ENCODE assay signal across 23 mouse cellular contexts in the genomic region with DNA sequence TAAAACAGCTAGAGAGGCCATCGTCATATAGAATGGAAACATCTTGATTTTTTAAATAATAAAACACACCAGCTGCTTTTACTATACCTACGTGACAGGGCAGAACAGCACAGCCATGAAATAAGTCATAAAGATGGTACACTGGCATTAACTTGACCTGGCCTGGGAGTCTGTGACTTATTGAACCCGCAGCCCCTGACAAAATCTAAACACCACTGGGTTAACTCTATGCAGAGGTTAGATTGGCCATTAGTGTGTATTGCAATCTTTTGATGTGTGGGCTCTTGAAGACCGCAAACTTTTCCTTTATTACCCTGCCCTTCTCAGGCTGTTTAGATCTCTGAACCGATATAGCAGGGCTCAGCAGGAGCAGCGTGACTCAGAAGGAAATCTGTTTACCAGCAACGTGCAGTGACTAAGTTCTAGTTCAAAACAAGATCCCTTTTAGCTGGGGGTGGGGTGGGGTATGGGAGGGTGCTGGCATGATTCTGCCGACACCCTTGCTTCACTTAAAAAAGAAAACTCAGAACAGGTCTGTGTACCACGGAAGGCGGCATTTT.
DNase-seq lines count a peak whose midpoint lies in the region; ATAC-seq and TF ChIP-seq lines count a peak whose summit lies in the region.
"Had no signal": no experiment of that assay in that cellular context is flagged by ENCODE, and none has a peak within 500 bp of the region (broad histone marks: within the 10 kb centered on the region; RNA-seq: fewer than 3 reads in every experiment).

No protein-coding gene starts in this region.

- H3K27me3 ChIP-seq in intestine, embryonic 14.5 days (replicated peaks; ENCODE audit: control insufficient read depth, insufficient read depth, low read length), result no peaks in the 10 kb centered on the region
- H3K27me3 ChIP-seq in intestine, postnatal 0 days (replicated peaks; ENCODE audit: control insufficient read depth, insufficient read depth, low read length), result no peaks in the 10 kb centered on the region
- 0 out of 2 replicates have a peak, but pooled peaks cover 3% of the 10 kb centered on the region for H3K27me3 ChIP-seq in forebrain, embryonic 13.5 days
- no peaks in the 10 kb centered on the region for H3K27me3 ChIP-seq in intestine, embryonic 16.5 days (replicated peaks; ENCODE audit: control insufficient read depth, insufficient read depth, low read length)
- H3K27me3 ChIP-seq in midbrain, embryonic 16.5 days (ENCODE audit: control insufficient read depth, insufficient read depth, low read depth, low read length), result no peaks in the 10 kb centered on the region
- H3K27me3 ChIP-seq: liver, embryonic 12.5 days; neural tube, embryonic 12.5 days had no signal

- no peaks in the 10 kb centered on the region for H3K9me3 ChIP-seq in intestine, embryonic 14.5 days (ENCODE audit: control insufficient read depth, low read length)
- no peaks in the 10 kb centered on the region for H3K9me3 ChIP-seq in intestine, postnatal 0 days (ENCODE audit: control insufficient read depth)
- H3K9me3 ChIP-seq in forebrain, embryonic 13.5 days (replicated peaks), result no peaks in the 10 kb centered on the region
- no peaks in the 10 kb centered on the region for H3K9me3 ChIP-seq in intestine, embryonic 16.5 days (ENCODE audit: control insufficient read depth, low read length)
- no peaks in the 10 kb centered on the region for H3K9me3 ChIP-seq in midbrain, embryonic 16.5 days (replicated peaks; ENCODE audit: control insufficient read depth, low read length, poor library complexity, severe bottlenecking)
- H3K9me3 ChIP-seq: liver, embryonic 12.5 days; neural tube, embryonic 12.5 days had no signal

- no peak overlapping the region for H3K4me3 ChIP-seq in intestine, embryonic 14.5 days (ENCODE audit: low read depth, low read length)
- H3K4me3 ChIP-seq in intestine, postnatal 0 days (ENCODE audit: low read depth, low read length), result no peak overlapping the region
- no peak overlapping the region for H3K4me3 ChIP-seq in forebrain, embryonic 13.5 days
- no peak overlapping the region for H3K4me3 ChIP-seq in intestine, embryonic 16.5 days (ENCODE audit: low read length)
- no peak overlapping the region for H3K4me3 ChIP-seq in midbrain, embryonic 16.5 days (ENCODE audit: low read depth, low read length)
- H3K4me3 ChIP-seq: liver, embryonic 12.5 days; neural tube, embryonic 12.5 days had no signal

- H3K4me2 ChIP-seq in intestine, embryonic 14.5 days (ENCODE audit: low read length), result no peak overlapping the region
- H3K4me2 ChIP-seq in intestine, postnatal 0 days (replicated peaks; ENCODE audit: low read depth), result no peak overlapping the region
- peak overlapping the region; percentile 20; the same call in 1 of the 2 replicates for H3K4me2 ChIP-seq in forebrain, embryonic 13.5 days
- H3K4me2 ChIP-seq in intestine, embryonic 16.5 days (ENCODE audit: low read depth, low read length), result no peak overlapping the region
- no peak overlapping the region for H3K4me2 ChIP-seq in midbrain, embryonic 16.5 days (ENCODE audit: low read length)
- H3K4me2 ChIP-seq: liver, embryonic 12.5 days; lung, embryonic 14.5 days; neural tube, embryonic 12.5 days had no signal

- H3K27ac ChIP-seq in intestine, embryonic 14.5 days (ENCODE audit: low read depth), result no peak overlapping the region
- H3K27ac ChIP-seq in intestine, postnatal 0 days (ENCODE audit: low read depth, low read length), result no peak overlapping the region
- H3K27ac ChIP-seq in forebrain, embryonic 13.5 days, result no peak overlapping the region
- no peak overlapping the region for H3K27ac ChIP-seq in intestine, embryonic 16.5 days (ENCODE audit: low read length)
- H3K27ac ChIP-seq in midbrain, embryonic 16.5 days (ENCODE audit: low read length), result no peak overlapping the region
- H3K27ac ChIP-seq: hindbrain, postnatal 0 days; liver, embryonic 12.5 days; macrophage; neural tube, embryonic 12.5 days had no signal

- no peaks in the 10 kb centered on the region for H3K36me3 ChIP-seq in intestine, embryonic 14.5 days (ENCODE audit: control insufficient read depth, insufficient read depth, low read length)
- no peaks in the 10 kb centered on the region for H3K36me3 ChIP-seq in intestine, postnatal 0 days (ENCODE audit: control insufficient read depth, insufficient read depth)
- H3K36me3 ChIP-seq in forebrain, embryonic 13.5 days (ENCODE audit: poor library complexity, severe bottlenecking), result no peaks in the 10 kb centered on the region
- no peaks in the 10 kb centered on the region for H3K36me3 ChIP-seq in intestine, embryonic 16.5 days (ENCODE audit: control insufficient read depth, insufficient read depth, low read length)
- no peaks in the 10 kb centered on the region for H3K36me3 ChIP-seq in midbrain, embryonic 16.5 days (ENCODE audit: control insufficient read depth, insufficient read depth, low read length)
- H3K36me3 ChIP-seq: liver, embryonic 12.5 days; neural tube, embryonic 12.5 days had no signal

- H3K9ac ChIP-seq in intestine, embryonic 14.5 days (ENCODE audit: low read length), result no peak overlapping the region
- no peak overlapping the region for H3K9ac ChIP-seq in intestine, postnatal 0 days (ENCODE audit: low read depth, low read length)
- no peak overlapping the region for H3K9ac ChIP-seq in forebrain, embryonic 13.5 days
- no peak overlapping the region for H3K9ac ChIP-seq in intestine, embryonic 16.5 days (ENCODE audit: low read depth, low read length)
- H3K9ac ChIP-seq in midbrain, embryonic 16.5 days (ENCODE audit: low read depth, low read length), result no peak overlapping the region
- H3K9ac ChIP-seq: liver, embryonic 12.5 days; lung, embryonic 14.5 days; neural tube, embryonic 12.5 days had no signal

- no peak for DNase-seq in intestine, embryonic 14.5 days (ENCODE audit: low spot score)
- DNase-seq in MN1 (ENCODE audit: low spot score), result peak; percentile 68
- no peak for DNase-seq in neural tube, embryonic 10.5 days (ENCODE audit: extremely low spot score, low spot score)
- DNase-seq in left cerebral cortex, adult 8-10 months (ENCODE audit: low spot score in 2 of 2), result no peak
- DNase-seq: adrenal gland, postnatal 14 days; B cell, adult 2 months; cerebellum, adult 18-20 months; gastrocnemius, postnatal 14 days; heart, postnatal 14 days; kidney, postnatal 4 days; layer of hippocampus, postnatal 36 days; left cerebral cortex, postnatal 4 days; lung, embryonic 14.5 days had no signal

- peak; percentile 36; the same call in 1 of the 2 replicates for ATAC-seq in intestine, embryonic 14.5 days (replicated peaks; ENCODE audit: low FRiP score, low TSS enrichment, low read depth)
- ATAC-seq in intestine, postnatal 0 days, result no peak
- ATAC-seq in forebrain, embryonic 13.5 days, result no peak
- ATAC-seq in intestine, embryonic 16.5 days, result peak; percentile 47
- no peak for ATAC-seq in midbrain, embryonic 16.5 days
- ATAC-seq: activated CD4-positive, CD25-positive, alpha-beta regulatory T cell, adult 4 months; hindbrain, postnatal 0 days; liver, embryonic 12.5 days; Patski had no signal

- no peak for TF ChIP-seq CTCF in intestine, postnatal 0 days (IDR thresholded peaks at IDR 0.05; ENCODE audit: low read depth)

- WGBS in intestine, embryonic 14.5 days, result 35% methylated on average over 10 of the region's 10 CpGs
- WGBS in intestine, postnatal 0 days, result 35% methylated on average over 10 of the region's 10 CpGs
- 41% methylated on average over 10 of the region's 10 CpGs for WGBS in forebrain, embryonic 13.5 days
- 40% methylated on average over 10 of the region's 10 CpGs for WGBS in intestine, embryonic 16.5 days
- WGBS in midbrain, embryonic 16.5 days, result 43% methylated on average over 10 of the region's 10 CpGs

- H3K4me1 ChIP-seq in intestine, embryonic 14.5 days (replicated peaks; ENCODE audit: control insufficient read depth, insufficient read depth, low read length), result peaks cover 4% of the 10 kb centered on the region; the same call in 1 of the 2 replicates
- H3K4me1 ChIP-seq in intestine, postnatal 0 days (replicated peaks; ENCODE audit: control insufficient read depth, insufficient read depth, low read length), result no peaks in the 10 kb centered on the region; the same call in 1 of the 2 replicates
- peaks cover 18% of the 10 kb centered on the region for H3K4me1 ChIP-seq in forebrain, embryonic 13.5 days
- peaks cover 5% of the 10 kb centered on the region; the same call in 1 of the 2 replicates for H3K4me1 ChIP-seq in intestine, embryonic 16.5 days (ENCODE audit: control insufficient read depth, insufficient read depth, low read length)
- H3K4me1 ChIP-seq in midbrain, embryonic 16.5 days (ENCODE audit: control insufficient read depth, insufficient read depth, low read length), result 0 out of 2 replicates have a peak, but pooled peaks cover 3% of the 10 kb centered on the region
- H3K4me1 ChIP-seq: liver, embryonic 12.5 days had no signal

Comparison
In these comparisons a context has a peak if more than half of its experiments do, and no peak if none do; other contexts are left out.
1. ATAC-seq: peak in intestine, embryonic 14.5 days (single experiment) and intestine, embryonic 16.5 days (single experiment); none in intestine, postnatal 0 days (single experiment), forebrain, embryonic 13.5 days (single experiment) and midbrain, embryonic 16.5 days (single experiment).